Mouse (Mus musculus) liver, adult 2 months (tissue): Measurements from ENCODE around the gene Zmynd11.

Source experiments
- CTCF ChIP-seq: fragments of 200-500 bp; IDR thresholded peaks from 2 replicates; pipeline ENCODE4 v1.5.1; 2011; ENCODE audit warnings: low read depth, low read length, control low read depth
- POLR2A ChIP-seq: fragments of 200-500 bp; IDR thresholded peaks from 2 replicates; pipeline ENCODE4 v1.6.1; 2011; ENCODE audit warnings: low read length, control low read depth; ENCODE audit not compliant: insufficient read depth; ENCODE audit errors: extremely low read depth

DNA sequence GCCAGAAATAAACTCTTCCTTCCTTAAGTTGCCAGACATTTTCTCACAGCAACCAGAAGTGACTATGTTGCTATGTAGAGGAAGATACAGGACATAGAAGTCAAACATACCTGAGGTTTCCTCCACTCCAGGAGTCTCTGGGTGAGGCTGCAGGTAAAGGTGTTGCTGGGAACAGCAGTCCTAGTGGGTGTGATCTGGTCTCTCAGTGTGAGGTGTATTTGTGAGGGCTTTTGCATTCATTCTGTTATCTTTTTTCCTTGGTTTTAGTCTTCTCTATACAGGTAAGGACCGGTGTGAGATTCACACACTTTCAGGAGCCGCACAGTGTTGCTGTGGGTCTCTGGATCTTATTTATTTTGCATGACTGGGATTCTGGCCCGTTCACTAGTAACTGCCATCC lies 83.6 kb downstream of the Zmynd11 start:
- TF ChIP-seq CTCF (no peak), POLR2A (no peak)
